Mouse (Mus musculus) gastrocnemius, adult 8-10 months (tissue): ENCODE measurements around the gene Pld5. TPM values are rescaled to one million over a fixed set of nuclear protein-coding genes. Genes with fewer than 3 reads are reported as not detected.

Experiments used
- DNase-seq, 2 experiments: peaks; one replicate each; pipeline ENCODE4 v3.0.0; 2022; ENCODE audit warnings: low spot score in 2 of 2
- total RNA-seq, 4 experiments: library from RNA; stranded (reverse); gene quantifications; 2 replicates each; pipeline ENCODE4 v1.2.4; 2022

Gene Pld5
- total RNA-seq, 4 experiments from 2014 or later, result 2.8 to 3.9 (median 3.1) TPM

- no peak for DNase-seq
Measured at GRCm38 (mm10) chr1:175950421-175950820, 324.7 kb downstream of the Pld5 start.

- DNase-seq, result no peak
Measured at GRCm38 (mm10) chr1:175946718-175947315, 328.3 kb downstream of the Pld5 start.

GRCm38 (mm10) chr1:175943168-175943567 is 331.9 kb downstream of the Pld5 start:
- no peak for DNase-seq

- DNase-seq, result no peak
Measured at GRCm38 (mm10) chr1:175938731-175939130, 336.4 kb downstream of the Pld5 start.

GRCm38 (mm10) chr1:175936282-175936737 is 338.8 kb downstream of the Pld5 start:
- peak in 1 of 2 experiments; percentile 22 for DNase-seq

- no peak for DNase-seq
Measured at GRCm38 (mm10) chr1:175931391-175931790, 343.7 kb downstream of the Pld5 start.

GRCm38 (mm10) chr1:175923848-175924787 is 351.0 kb downstream of the Pld5 start:
- peak; percentile 46 to 48 for DNase-seq

GRCm38 (mm10) chr1:175921091-175921490 is 354.0 kb downstream of the Pld5 start:
- DNase-seq, result no peak

GRCm38 (mm10) chr1:175920029-175920428 is 355.1 kb downstream of the Pld5 start, which contains the start of gene Gm38100:
TSS of gene Gm38100 (plus strand) at chr1:175920329.
- no peak for DNase-seq

- no peak for DNase-seq
Measured at GRCm38 (mm10) chr1:175913728-175914303, 361.3 kb downstream of the Pld5 start.
